Mouse (Mus musculus) thymus, adult 2 months (tissue): ENCODE measurements around the gene Nptxr. TPM values are rescaled to one million over a fixed set of nuclear protein-coding genes. Genes with fewer than 3 reads are reported as not detected.

Source experiments
- DNase-seq: peaks from one replicate; pipeline ENCODE4 v3.0.0; 2021
- H3K27ac ChIP-seq: fragments of 200-500 bp; 2 replicates; pipeline ENCODE4 v1.5.1; 2012; ENCODE audit warnings: low read length, control low read depth; ENCODE audit not compliant: control insufficient read depth, insufficient read depth
- H3K27me3 ChIP-seq: fragments of 200-500 bp; 2 replicates; pipeline ENCODE4 v1.6.1; 2012; ENCODE audit warnings: mild to moderate bottlenecking, low read length, moderate library complexity, mixed read lengths; ENCODE audit not compliant: control insufficient read depth, insufficient read depth
- H3K36me3 ChIP-seq: fragments of 200-500 bp; 2 replicates; pipeline ENCODE4 v1.6.1; 2012; ENCODE audit warnings: mild to moderate bottlenecking, low read length, moderate library complexity; ENCODE audit not compliant: control insufficient read depth, insufficient read depth
- H3K4me1 ChIP-seq: fragments of 200-500 bp; replicated peaks from 2 replicates; pipeline ENCODE4 v1.6.1; 2012; ENCODE audit warnings: low read length; ENCODE audit not compliant: control insufficient read depth, insufficient read depth
- H3K4me3 ChIP-seq: fragments of 200-500 bp; 2 replicates; pipeline ENCODE4 v1.5.1; 2012; ENCODE audit warnings: mild to moderate bottlenecking, low read length, control low read depth, moderate library complexity; ENCODE audit not compliant: control insufficient read depth, insufficient read depth
- CTCF ChIP-seq: fragments of 200-500 bp; IDR thresholded peaks from 2 replicates; pipeline ENCODE4 v1.5.1; 2012; ENCODE audit warnings: mild to moderate bottlenecking, control low read depth, low read length, moderate library complexity, borderline replicate concordance; ENCODE audit not compliant: control insufficient read depth, poor library complexity, insufficient read depth; ENCODE audit errors: extremely low read depth
- POLR2A ChIP-seq: fragments of 200-500 bp; IDR thresholded peaks from 2 replicates; pipeline ENCODE4 v1.6.1; 2012; ENCODE audit warnings: mild to moderate bottlenecking, low read length, control low read depth, moderate library complexity; ENCODE audit not compliant: control insufficient read depth, poor library complexity, insufficient read depth; ENCODE audit errors: extremely low read depth
- WGBS: fragments of 180-500 bp; shearing (Covaris S2); methylation state at CpG from one replicate; pipeline ENCODE4 v1.1.7; 2018; 5-methylcytosine and 5-hydroxymethylcytosine counted together
- polyA plus RNA-seq: library from polyadenylated mRNA; depleted of rRNA; stranded (reverse); fragments of >200 nt; gene quantifications from 2 replicates; pipeline ENCODE4 v1.2.3, GENCODE M21; 2012

Nptxr gene
- polyA plus RNA-seq, 1 experiment, result 1.2 TPM

DNA sequence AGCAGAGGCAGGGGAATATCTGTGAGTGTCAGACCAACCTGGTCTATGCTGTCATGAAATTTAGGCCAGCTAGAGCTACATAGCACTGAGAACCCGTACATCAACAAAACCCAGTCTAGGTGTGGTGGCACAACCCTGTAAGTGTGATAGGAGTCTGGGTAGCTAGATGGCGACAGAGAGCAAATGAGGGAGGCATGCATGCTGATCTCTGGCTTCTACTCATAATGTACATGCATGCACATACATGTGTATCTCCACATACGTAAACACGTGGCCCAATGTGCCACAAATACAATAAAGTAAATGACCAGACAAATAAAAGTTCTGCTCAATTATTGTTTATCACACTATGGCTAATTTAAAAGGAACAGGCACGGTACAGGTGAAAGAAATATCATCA, 3.5 kb upstream of the Nptxr start:
- whole genome bisulfite sequencing, result 28% methylated on average over 5 of the region's 5 CpGs
- DNase-seq, result peak; percentile 67
- no peaks in the 10 kb centered on the region for H3K36me3 ChIP-seq
- peaks cover 23% of the 10 kb centered on the region for H3K27me3 ChIP-seq
- TF ChIP-seq CTCF (no peak), POLR2A (no peak)
- no peak overlapping the region for H3K27ac ChIP-seq
- H3K4me3 ChIP-seq, result no peak overlapping the region
- H3K4me1 ChIP-seq, result peaks cover 8% of the 10 kb centered on the region; the same call in 1 of the 2 replicates

DNA sequence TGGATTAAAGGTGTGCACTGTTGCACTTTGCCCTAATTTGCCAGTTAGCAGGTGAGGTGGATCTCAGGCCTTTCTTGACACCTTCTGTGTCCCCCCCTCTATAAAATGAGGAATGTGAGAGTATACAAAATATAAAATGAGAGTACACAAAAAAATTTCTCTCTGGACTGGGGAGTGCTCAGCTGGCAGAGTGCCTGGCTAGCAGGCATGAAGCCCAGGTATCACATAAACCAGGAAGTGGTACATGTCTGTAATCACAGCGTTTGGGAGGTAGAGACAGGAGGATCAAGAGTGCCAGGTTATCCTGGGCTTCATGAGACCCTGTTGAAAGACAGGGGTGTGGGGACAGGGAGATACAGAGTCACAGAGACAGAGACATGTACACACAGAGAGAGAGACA, 2.5 kb upstream of the Nptxr start:
- Histone ChIP-seq H3K4me1 (peaks cover 8% of the 10 kb centered on the region; the same call in 1 of the 2 replicates), H3K27me3 (peaks cover 23% of the 10 kb centered on the region), H3K36me3 (no peaks in the 10 kb centered on the region), H3K4me3 (no peak overlapping the region), H3K27ac (no peak overlapping the region)
- no peak for TF ChIP-seq CTCF
- TF ChIP-seq POLR2A, result no peak
- DNase-seq, result no peak
- 10% methylated on average over 1 of the region's 1 CpGs for WGBS

- peaks cover 8% of the 10 kb centered on the region; the same call in 1 of the 2 replicates for H3K4me1 ChIP-seq
- no peaks in the 10 kb centered on the region for H3K36me3 ChIP-seq
- DNase-seq, result no peak
- H3K4me3 ChIP-seq, result no peak overlapping the region
- peaks cover 23% of the 10 kb centered on the region for H3K27me3 ChIP-seq
- TF ChIP-seq CTCF, result no peak
- TF ChIP-seq POLR2A, result no peak
- no peak overlapping the region for H3K27ac ChIP-seq
- WGBS, result 56% methylated on average over 8 of the region's 8 CpGs
Observed at GRCm38 (mm10) chr15:79805246-79805645, 680 bp upstream of the Nptxr start.

DNA sequence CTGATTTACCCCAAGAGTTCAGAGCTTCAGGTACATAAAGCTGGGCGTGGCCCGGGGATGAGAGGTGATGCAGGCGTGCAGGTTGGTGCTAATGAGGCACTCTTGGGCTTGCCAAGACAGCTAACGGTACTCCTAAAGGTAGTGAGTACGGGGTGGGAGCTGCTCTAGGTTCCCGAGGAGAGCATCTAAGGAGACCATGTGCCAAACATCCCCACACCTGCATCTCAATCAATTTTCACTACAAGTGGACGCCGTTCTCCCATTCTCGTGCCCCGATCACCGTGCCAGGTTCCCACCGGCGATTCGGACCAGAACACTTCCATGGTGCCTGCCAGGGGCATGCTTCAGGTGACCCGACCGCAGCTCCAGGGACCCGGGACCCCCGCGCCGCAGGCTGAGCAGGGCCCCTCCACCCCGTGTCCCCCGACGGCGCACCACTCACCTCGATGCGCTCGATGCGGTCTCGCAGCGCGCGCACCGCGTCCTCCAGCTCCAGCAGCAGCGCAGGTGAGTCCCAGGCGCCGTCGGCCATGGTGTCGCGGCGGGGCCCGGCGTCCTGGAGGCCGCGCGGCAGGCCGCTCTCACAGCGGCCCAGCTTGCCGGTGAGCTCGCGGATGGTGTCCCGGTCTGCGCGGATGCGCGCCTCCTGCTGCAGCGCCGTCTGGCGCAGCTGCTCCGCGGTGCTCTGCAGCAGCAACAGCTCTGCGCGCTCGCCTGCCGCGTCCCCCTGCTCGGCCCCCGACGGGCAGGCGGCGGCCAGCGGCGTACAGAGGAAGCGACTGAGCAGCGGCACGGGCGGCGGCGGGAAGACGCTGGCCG, 824 bp downstream of the Nptxr start:
- peaks cover 23% of the 10 kb centered on the region for H3K27me3 ChIP-seq
- no peak overlapping the region for H3K27ac ChIP-seq
- WGBS, result 7% methylated on average over 81 of the region's 81 CpGs
- H3K4me1 ChIP-seq, result peaks cover 8% of the 10 kb centered on the region; the same call in 1 of the 2 replicates
- no peak for DNase-seq
- no peak for TF ChIP-seq CTCF
- no peak for TF ChIP-seq POLR2A
- peak overlapping the region; percentile 3 for H3K4me3 ChIP-seq
- H3K36me3 ChIP-seq, result no peaks in the 10 kb centered on the region

DNA sequence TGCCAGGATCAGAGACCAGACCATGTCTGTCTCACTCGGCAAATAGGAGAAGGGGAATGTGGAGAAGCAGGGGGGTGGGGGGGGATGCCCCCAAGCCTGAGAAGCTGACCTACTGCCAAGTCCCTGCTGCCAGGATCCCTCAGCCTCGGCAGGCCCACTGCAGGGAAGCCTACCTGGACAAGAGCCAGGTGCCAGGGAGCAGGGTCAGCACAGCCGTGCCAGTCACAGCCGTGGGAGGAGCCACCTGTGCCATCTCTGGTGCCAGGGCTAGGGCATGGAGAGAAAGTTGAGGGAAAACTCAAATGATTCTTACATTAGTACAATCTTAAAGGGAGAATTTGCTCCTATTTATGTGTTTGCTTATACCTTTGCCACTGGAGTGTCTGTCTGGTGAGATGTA, 2.3 kb downstream of the Nptxr start:
- Histone ChIP-seq H3K27ac (no peak overlapping the region), H3K4me3 (no peak overlapping the region), H3K36me3 (no peaks in the 10 kb centered on the region), H3K4me1 (peaks cover 8% of the 10 kb centered on the region; the same call in 1 of the 2 replicates), H3K27me3 (peaks cover 23% of the 10 kb centered on the region)
- 67% methylated on average over 4 of the region's 4 CpGs for WGBS
- no peak for DNase-seq
- TF ChIP-seq CTCF (no peak), POLR2A (no peak)

- DNase-seq, result no peak
- peaks cover 23% of the 10 kb centered on the region for H3K27me3 ChIP-seq
- no peaks in the 10 kb centered on the region for H3K36me3 ChIP-seq
- H3K4me1 ChIP-seq, result peaks cover 8% of the 10 kb centered on the region; the same call in 1 of the 2 replicates
- H3K27ac ChIP-seq, result no peak overlapping the region
- TF ChIP-seq CTCF (no peak), POLR2A (no peak)
- H3K4me3 ChIP-seq, result no peak overlapping the region
- 82% methylated on average over 2 of the region's 2 CpGs for WGBS
Observed at GRCm38 (mm10) chr15:79801646-79802045, 2.9 kb downstream of the Nptxr start.

- 79% methylated on average over 11 of the region's 11 CpGs for WGBS
- H3K4me3 ChIP-seq, result no peak overlapping the region
- H3K4me1 ChIP-seq, result peaks cover 8% of the 10 kb centered on the region; the same call in 1 of the 2 replicates
- TF ChIP-seq POLR2A (no peak), CTCF (no peak)
- no peak for DNase-seq
- H3K27ac ChIP-seq, result no peak overlapping the region
- peaks cover 17% of the 10 kb centered on the region for H3K27me3 ChIP-seq
- H3K36me3 ChIP-seq, result no peaks in the 10 kb centered on the region
Observed at GRCm38 (mm10) chr15:79800701-79801100, 3.9 kb downstream of the Nptxr start.
